Mouse (Mus musculus) macrophage (primary cell): ENCODE measurements at regions not wholly inside any gene's neighbourhood (a gene's known extent, or its start where the extent isn't known, plus 50 kb on each side); places are given as distances from the start of the nearest gene placed in this dataset.

Experiments used
- H3K27ac ChIP-seq: fragments of 350-480 bp; formaldehyde crosslinking; 2 replicates; pipeline ENCODE4 v1.9.0; 2021
- H3K36me3 ChIP-seq: fragments of 350-480 bp; formaldehyde crosslinking; 2 replicates; pipeline ENCODE4 v1.9.0; 2021; ENCODE audit errors: inconsistent target
- H3K4me3 ChIP-seq: fragments of 350-480 bp; formaldehyde crosslinking; 2 replicates; pipeline ENCODE4 v1.9.0; 2021; ENCODE audit errors: inconsistent target
- H3K79me2 ChIP-seq: fragments of 350-480 bp; formaldehyde crosslinking; 2 replicates; pipeline ENCODE4 v1.9.0; 2021; ENCODE audit errors: inconsistent target
- WGBS: methylation state at CpG from one replicate; pipeline ENCODE4 v1.1.7; 2026; ENCODE audit warnings: inconsistent platforms; ENCODE audit not compliant: missing documents; 5-methylcytosine and 5-hydroxymethylcytosine counted together

DNA sequence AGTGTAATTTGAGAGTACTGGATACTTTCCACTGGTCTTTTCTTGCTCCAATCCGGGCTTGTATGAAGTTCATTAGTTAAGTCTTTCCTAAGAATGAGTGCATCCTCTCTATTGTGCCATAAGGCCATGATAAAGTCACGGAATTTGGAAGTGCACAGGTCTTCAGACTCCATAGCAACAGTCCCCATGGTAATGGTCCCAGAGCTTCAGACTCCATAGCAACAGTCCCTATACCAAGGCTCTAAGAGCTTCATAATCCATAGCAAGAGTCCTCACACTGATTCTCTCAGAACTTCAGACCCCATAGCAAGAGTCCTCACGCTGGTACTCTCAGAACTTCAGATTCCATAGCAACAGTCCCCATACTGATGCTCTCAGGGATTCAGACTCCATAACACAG is 214.5 kb upstream of the Far2 start:
- H3K79me2 ChIP-seq: no peaks in the 10 kb centered on the region
- no peak overlapping the region for H3K4me3 ChIP-seq
- H3K36me3 ChIP-seq: no peaks in the 10 kb centered on the region
- no peak overlapping the region for H3K27ac ChIP-seq
- WGBS: 77% methylated on average over 3 of the region's 3 CpGs

DNA sequence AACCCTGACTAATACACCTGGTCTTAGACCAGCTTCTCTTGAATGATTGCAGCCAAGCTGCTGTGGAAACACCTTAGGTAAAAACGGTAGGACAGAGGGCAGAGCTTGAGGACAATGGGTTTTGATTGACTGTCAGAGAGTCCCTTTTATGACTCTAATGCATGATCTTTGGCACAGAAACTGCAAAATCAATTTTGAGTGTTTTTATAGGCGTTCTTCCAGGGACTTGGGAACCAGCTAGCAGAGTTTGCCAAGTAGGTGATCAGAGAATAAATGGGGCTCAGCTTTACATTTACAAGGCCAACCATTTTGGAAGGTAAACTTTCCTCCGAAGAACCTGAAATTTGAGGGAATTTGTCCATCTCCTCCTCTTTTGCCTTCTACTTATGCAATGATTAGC is 213.6 kb upstream of the Far2 start:
- Histone ChIP-seq H3K27ac (no peak overlapping the region), H3K4me3 (no peak overlapping the region), H3K79me2 (no peaks in the 10 kb centered on the region), H3K36me3 (no peaks in the 10 kb centered on the region)
- WGBS: 95% methylated on average over 3 of the region's 3 CpGs

DNA sequence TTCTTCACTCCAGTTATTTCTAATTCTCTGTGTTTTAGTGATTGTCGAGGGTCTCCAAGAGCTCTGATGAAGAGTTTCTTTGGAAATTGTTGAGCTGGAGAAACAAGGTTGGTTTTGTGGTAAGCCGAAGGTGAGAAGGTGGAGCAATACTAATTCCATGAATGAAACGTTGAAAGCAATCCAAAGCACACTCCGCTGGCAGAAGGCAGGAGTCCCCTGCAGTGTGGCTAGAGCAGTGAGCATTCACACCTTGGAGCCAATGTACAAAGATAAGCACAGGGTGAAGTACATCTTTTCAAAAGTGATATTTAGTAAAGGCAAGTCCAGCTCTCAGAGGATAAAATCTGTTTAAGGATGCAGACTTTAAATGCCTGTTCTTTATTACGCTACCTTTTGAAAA is 208.2 kb upstream of the Far2 start:
- no peaks in the 10 kb centered on the region for H3K79me2 ChIP-seq
- no peaks in the 10 kb centered on the region for H3K36me3 ChIP-seq
- no peak overlapping the region for H3K4me3 ChIP-seq
- H3K27ac ChIP-seq: no peak overlapping the region
- WGBS: 84% methylated on average over 5 of the region's 5 CpGs

DNA sequence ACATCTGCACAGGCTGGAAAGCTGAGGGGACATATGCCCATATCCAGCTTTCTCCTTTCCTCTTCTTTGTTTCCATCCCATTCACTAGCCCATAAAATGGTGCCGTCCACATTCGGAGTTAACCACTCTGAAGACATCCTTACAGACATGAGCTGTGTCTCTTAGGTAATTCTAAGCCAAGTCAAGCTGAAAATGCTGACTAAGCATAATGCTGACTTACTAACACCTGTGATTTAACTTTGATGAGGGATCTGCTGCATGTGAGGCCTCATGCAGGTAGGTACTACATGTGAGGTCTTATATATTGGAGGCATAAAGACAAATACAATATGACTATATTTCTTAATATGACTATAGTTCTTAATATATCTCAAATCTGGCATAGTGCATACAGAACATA is 197.1 kb upstream of the Far2 start:
- Histone ChIP-seq H3K27ac (no peak overlapping the region), H3K79me2 (no peaks in the 10 kb centered on the region)
- WGBS: 95% methylated on average over 2 of the region's 2 CpGs

DNA sequence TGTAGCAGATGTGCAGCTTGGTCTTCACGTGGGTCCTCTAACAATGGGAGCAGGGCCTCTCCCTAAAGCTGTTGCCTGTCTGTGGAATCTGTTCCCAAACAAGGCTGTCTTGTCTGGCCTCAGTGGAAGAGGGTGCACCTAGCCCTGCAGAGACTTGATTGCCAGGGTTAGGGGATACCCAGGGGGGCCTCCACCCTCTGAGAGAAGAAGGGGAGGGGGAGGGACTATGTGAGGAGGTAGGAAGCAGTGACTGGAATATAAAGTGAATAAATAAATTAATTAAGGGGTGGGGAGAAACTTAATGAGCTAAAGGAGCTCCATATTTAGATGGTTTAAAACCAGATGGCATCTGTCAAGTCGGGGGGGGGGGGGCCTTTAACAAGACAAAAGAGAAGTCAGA is 185.9 kb upstream of the Far2 start:
- no peaks in the 10 kb centered on the region for H3K36me3 ChIP-seq
- no peak overlapping the region for H3K4me3 ChIP-seq
- no peak overlapping the region for H3K27ac ChIP-seq
- no peaks in the 10 kb centered on the region for H3K79me2 ChIP-seq
- 83% methylated on average over 2 of the region's 2 CpGs for WGBS

More for the DNA sequence above, 197.1 kb upstream of the Far2 start:
- Histone ChIP-seq H3K36me3 (no peaks in the 10 kb centered on the region), H3K4me3 (no peak overlapping the region)

DNA sequence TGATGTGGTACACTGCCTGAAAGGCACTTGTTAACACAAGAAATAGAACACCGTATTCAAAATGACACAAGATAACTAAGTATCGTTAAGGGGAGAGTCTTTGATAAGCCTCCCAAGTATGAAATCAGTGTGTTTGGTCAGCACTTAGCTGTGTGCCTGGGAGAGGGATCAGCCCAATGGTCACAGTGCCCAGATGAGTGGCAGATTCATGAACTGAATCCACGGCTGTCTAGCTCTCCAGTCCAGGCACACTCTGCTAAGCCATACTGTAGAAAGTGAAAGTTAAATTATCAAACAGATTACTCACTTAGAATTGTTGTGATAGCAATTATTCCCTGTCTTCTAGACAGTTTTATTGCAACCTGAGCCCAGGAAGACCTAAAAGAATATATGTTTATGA is 176.0 kb upstream of the Far2 start:
- Histone ChIP-seq H3K27ac (no peak overlapping the region), H3K79me2 (no peaks in the 10 kb centered on the region), H3K36me3 (no peaks in the 10 kb centered on the region), H3K4me3 (no peak overlapping the region)
- WGBS: 85% methylated on average over 3 of the region's 3 CpGs

DNA sequence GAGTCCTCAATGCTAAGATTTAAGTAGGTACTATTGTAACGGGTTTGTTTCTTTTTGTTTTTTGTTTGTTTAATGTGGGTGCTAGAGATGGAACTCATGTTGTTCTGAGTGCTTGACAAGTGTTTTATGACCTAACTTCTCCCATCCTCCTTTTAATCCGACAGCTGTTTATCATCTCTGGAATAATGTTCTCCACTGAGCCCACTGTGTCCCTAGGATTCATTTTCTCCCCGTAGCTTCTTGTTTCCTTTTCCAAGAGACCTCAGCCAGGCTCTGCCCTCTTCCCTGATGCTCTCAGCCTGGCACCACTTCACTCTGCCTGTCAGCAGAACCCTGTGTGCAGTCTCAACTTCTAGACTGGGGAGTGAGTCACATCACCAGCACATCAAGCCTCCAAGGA is 173.9 kb upstream of the Far2 start:
- Histone ChIP-seq H3K79me2 (no peaks in the 10 kb centered on the region), H3K36me3 (no peaks in the 10 kb centered on the region), H3K4me3 (no peak overlapping the region), H3K27ac (no peak overlapping the region)
- 77% methylated on average over 3 of the region's 3 CpGs for WGBS

DNA sequence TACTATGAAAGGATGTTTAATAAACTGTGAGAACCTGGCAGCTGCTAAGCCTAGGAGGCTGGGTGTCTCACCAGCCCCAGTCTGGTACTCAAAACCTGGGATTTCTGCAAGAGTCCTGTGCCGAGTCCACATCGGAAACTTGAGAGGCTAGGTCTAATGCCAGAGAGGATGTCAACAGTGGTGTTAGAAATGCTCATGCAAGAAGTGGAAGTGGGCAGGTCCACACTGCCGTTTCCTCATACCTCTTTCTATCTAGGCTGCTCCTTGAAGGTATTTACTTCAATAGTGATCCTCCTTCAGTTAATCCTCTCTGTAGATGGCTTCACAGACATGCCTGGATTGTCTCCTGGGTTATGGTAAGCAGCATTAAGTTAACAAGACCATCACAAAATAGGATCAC is 168.6 kb upstream of the Far2 start:
- no peak overlapping the region for H3K27ac ChIP-seq
- H3K36me3 ChIP-seq: no peaks in the 10 kb centered on the region
- no peak overlapping the region for H3K4me3 ChIP-seq
- 100% methylated on average over 2 of the region's 3 CpGs for WGBS
- H3K79me2 ChIP-seq: no peaks in the 10 kb centered on the region

DNA sequence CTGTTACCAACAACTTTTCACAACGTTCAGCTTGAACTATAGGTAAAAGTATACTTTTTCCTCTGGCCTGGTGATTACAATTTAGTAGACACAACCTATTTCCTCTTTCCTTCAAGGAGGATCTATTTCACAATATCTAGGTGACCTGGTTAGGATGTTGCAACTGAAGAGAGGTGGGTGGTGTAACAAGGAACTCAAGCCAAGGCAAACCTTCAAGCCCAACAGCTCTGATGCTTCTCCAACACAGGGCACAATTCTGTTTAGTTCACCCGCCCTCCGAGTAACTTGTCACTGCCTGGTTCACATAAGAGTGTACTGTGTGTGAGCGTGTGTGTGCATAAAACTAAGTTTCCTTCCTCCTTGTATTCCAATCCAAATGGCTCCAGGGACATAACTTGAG is 161.2 kb upstream of the Far2 start:
- Histone ChIP-seq H3K36me3 (no peaks in the 10 kb centered on the region), H3K4me3 (no peak overlapping the region), H3K27ac (no peak overlapping the region), H3K79me2 (no peaks in the 10 kb centered on the region)
- WGBS: 59% methylated on average over 4 of the region's 4 CpGs

DNA sequence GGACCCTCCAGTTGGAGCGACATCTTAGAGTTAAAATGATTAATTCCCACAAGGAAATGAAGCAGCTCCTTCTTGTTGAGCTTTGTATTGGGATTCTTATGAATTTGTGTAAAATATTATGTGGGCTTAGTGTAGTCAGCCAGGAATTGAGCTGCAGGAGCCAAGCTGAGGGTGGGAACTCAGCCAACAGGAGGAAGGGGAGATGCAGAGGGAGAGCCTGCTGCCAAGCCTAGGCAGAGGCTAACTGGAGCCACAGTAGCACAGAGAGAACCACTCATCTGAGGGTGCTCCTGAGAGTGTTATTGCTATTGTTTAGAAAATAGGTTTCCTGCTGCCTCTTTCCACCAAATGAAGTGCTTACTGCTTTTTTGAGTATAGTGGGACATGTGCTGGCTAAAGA is 127.4 kb upstream of the Far2 start:
- Histone ChIP-seq H3K79me2 (no peaks in the 10 kb centered on the region), H3K4me3 (no peak overlapping the region), H3K27ac (no peak overlapping the region), H3K36me3 (no peaks in the 10 kb centered on the region)
- 89% methylated on average over 1 of the region's 1 CpGs for WGBS

DNA sequence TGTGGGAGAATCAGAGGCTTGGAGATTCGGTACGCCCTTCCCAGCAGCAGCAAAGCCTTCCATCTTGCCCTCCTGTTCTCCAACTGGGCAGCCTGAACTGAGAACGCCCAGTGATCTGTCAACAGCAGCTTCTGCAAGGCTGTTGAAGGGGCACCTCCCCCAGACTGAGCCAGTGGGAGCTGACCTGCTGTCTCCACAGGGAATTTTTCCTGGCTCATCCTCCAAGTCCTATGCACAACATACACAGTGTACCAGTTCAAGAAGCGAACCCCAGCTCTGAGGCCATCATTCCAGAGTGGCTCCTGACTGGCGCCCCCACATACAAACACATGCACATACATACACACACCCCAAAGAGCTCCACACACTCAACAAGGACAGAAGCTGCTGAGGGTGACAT is 126.0 kb upstream of the Far2 start:
- Histone ChIP-seq H3K79me2 (no peaks in the 10 kb centered on the region), H3K4me3 (no peak overlapping the region)
- WGBS: 80% methylated on average over 5 of the region's 5 CpGs

DNA sequence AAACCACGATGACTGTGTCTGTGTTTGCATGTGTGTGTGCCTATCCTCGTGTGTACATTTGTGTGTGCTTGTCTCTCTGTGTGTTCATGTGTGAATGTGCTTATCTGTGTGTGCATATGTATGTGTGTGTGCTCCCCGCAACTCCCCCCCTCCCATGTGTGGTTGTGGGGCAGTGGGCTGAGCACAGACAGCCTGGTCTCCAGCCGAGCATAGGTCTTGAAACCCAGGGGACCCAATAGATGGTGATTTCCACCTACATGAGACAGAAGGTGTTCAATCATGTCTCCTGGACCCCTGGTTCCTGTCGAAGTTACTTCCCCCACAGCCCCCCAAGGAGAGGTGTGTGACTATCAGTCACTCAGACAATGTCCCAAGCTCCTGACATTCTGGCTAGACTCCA is 124.6 kb upstream of the Far2 start:
- H3K36me3 ChIP-seq: no peaks in the 10 kb centered on the region
- WGBS: 74% methylated on average over 5 of the region's 5 CpGs
- no peaks in the 10 kb centered on the region for H3K79me2 ChIP-seq
- H3K27ac ChIP-seq: no peak overlapping the region
- H3K4me3 ChIP-seq: no peak overlapping the region

More for the DNA sequence above, 126.0 kb upstream of the Far2 start:
- Histone ChIP-seq H3K27ac (no peak overlapping the region), H3K36me3 (no peaks in the 10 kb centered on the region)

DNA sequence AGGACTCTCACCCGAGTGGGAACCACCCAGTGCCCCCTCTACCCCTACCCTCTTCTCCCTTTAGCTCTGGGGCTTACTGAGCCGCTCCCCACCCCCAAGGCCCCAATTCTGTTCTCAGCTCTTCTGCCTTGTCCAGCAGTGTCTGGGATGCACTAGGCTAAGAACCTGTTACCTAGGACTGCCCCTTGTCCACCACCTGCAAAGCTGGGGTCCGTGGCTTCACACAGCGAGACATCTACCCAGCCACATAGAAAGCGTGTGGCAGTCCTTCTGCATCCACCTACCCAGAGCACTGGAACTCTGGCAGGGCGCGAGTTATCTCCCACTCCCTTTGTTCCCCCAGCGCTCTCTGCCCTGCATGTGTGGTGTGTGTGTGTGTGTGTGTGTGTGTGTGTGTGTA is 123.8 kb upstream of the Far2 start:
- H3K27ac ChIP-seq: no peak overlapping the region
- H3K36me3 ChIP-seq: no peaks in the 10 kb centered on the region
- no peaks in the 10 kb centered on the region for H3K79me2 ChIP-seq
- H3K4me3 ChIP-seq: no peak overlapping the region
- 98% methylated on average over 7 of the region's 8 CpGs for WGBS

DNA sequence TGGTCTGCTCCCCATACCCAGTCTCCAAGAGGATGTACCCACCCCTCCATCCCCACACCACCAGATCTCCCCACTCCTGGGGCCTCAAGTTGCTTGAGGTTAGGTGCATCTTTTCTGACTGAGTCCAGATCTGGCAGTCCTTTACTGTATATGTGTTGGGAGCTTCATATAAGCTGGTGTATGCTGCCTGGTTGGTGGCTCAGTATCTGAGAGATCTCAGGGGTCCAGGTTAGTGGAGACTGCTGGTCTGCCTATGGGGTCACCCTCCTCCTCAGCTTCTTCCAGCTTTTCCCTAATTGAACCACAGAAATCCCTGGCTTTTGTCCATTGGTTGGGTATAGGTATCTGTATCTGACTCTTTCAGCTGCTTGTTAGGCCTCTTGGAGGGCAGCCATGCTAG is 118.1 kb upstream of the Far2 start:
- H3K36me3 ChIP-seq: no peaks in the 10 kb centered on the region
- no peak overlapping the region for H3K27ac ChIP-seq
- H3K79me2 ChIP-seq: no peaks in the 10 kb centered on the region
- no peak overlapping the region for H3K4me3 ChIP-seq

DNA sequence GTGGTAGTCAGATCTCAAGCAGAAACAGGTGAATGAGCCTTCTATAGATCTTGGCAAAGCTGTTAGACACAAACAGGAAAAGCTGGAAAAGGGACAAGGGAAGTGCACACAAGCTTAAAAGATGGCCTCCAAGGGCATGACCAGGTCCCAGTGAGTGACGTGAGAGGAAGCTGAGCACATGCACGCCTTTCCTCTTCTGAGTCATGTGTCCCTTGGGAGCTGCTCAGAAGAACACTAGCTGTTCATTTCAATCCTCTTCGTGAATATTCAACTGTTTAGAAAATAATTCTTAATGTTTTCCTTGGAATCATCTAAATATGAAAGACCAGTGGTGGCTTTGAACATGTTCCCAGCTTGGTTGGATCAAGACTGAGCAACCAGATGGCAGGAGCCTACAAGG is 103.0 kb upstream of the Far2 start:
- WGBS: 70% methylated on average over 3 of the region's 3 CpGs
- Histone ChIP-seq H3K4me3 (no peak overlapping the region), H3K27ac (no peak overlapping the region), H3K36me3 (no peaks in the 10 kb centered on the region), H3K79me2 (no peaks in the 10 kb centered on the region)

DNA sequence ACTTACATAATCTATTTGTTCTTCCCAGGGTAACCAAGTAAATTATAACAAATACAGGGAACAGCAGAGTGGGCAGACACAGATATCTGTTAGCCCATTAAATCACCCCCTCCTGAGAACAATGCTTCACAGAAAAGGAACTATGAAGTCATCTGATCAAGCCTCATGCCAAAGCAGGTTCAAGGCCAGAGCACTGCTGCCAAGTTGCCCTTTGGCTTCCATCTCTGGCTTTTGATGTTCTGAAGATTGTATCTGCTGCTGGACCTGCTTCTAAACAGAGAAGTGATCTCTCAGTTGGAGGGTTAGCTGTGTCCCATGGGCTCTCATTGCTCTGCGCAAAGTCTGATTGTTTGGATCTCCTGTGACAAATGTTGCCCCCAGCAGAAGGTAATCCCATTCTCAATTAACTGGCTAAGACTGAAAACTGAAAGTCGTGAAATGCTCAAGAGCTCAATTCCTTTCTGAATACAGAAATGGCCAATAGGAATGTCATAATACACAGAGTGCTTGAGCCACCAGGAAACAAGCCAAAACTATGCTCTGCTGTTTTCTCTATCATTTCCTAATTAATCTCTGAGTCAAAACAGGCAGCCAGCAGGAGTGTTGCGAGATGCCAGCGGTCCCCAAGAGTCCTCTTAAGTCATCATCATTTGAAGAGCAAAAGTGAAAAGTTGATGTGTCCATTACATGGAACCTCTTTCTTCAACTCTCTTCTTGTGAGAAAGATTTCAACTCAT is 102.0 kb upstream of the Far2 start:
- no peaks in the 10 kb centered on the region for H3K36me3 ChIP-seq
- WGBS: 90% methylated on average over 4 of the region's 4 CpGs

More for the DNA sequence above, 102.0 kb upstream of the Far2 start:
- Histone ChIP-seq H3K79me2 (no peaks in the 10 kb centered on the region), H3K4me3 (no peak overlapping the region), H3K27ac (no peak overlapping the region)
